Mouse (Mus musculus) gastrocnemius, adult 8-10 months (tissue): ENCODE measurements around the gene Rasd2. TPM values are rescaled to one million over a fixed set of nuclear protein-coding genes. Genes with fewer than 3 reads are reported as not detected.

Source experiments
- DNase-seq, 2 experiments: peaks; one replicate each; pipeline ENCODE4 v3.0.0; 2022; ENCODE audit warnings: low spot score in 2 of 2
- total RNA-seq, 4 experiments: library from RNA; stranded (reverse); gene quantifications; 2 replicates each; pipeline ENCODE4 v1.2.4; 2022

Gene Rasd2
- total RNA-seq, 4 experiments from 2014 or later: 109 to 132 (median 120) TPM

GRCm38 (mm10) chr8:75219877-75220738 lies 6.4 kb downstream of the Rasd2 start:
- peak in 1 of 2 experiments; percentile 43 for DNase-seq

- no peak for DNase-seq
Measured at GRCm38 (mm10) chr8:75222665-75223064, 8.9 kb downstream of the Rasd2 start.

GRCm38 (mm10) chr8:75226773-75227172 lies 13.0 kb downstream of the Rasd2 start:
- DNase-seq: no peak

GRCm38 (mm10) chr8:75233915-75234554 lies 20.3 kb downstream of the Rasd2 start:
- DNase-seq: no peak

- no peak for DNase-seq
Measured at GRCm38 (mm10) chr8:75247331-75247730, 33.6 kb downstream of the Rasd2 start.

- DNase-seq: no peak
Measured at GRCm38 (mm10) chr8:75249186-75249585, 35.4 kb downstream of the Rasd2 start.

- DNase-seq: no peak
Measured at GRCm38 (mm10) chr8:75254027-75254426, 40.3 kb downstream of the Rasd2 start.

GRCm38 (mm10) chr8:75255635-75256034 lies 41.9 kb downstream of the Rasd2 start:
- DNase-seq: no peak

GRCm38 (mm10) chr8:75272166-75272565 lies 58.4 kb downstream of the Rasd2 start:
- no peak for DNase-seq

Other genes with a start within 250 kb of the Rasd2 start
- gene Hmgxb4, start 220.6 kb upstream of the Rasd2 start, total RNA-seq: 10 to 100 TPM in 1 of 4 experiments, 1 to 10 TPM in 3; 6.5 to 12.7 (median 8.3) TPM
- 10 to 100 TPM; 49.3 to 54.6 (median 50.3) TPM for gene Tom1, start 180.2 kb upstream of the Rasd2 start, total RNA-seq
- 1 to 10 TPM; 3.3 to 9.5 (median 4.2) TPM for gene Hmox1, start 120.3 kb upstream of the Rasd2 start, total RNA-seq
- 1 to 10 TPM in 2 of 4 experiments, under 1 TPM in 2; 0.58 to 1.0 (median 0.86) TPM for gene Mcm5, start 104.4 kb upstream of the Rasd2 start, total RNA-seq
- under 1 TPM in 3 of 4 experiments, not detected in 1; 0.22 to 0.32 (median 0.31) TPM for gene Gm10358, start 192.6 kb downstream of the Rasd2 start, total RNA-seq
- under 1 TPM in 1 of 4 experiments, not detected in 3; 0.27 TPM for gene Iqcm, start 234.8 kb downstream of the Rasd2 start, total RNA-seq